Mouse (Mus musculus) neural tube, embryonic 10.5 days (tissue): ENCODE measurements around the gene Ckmt1.
A peak's percentile ranks its signal among the peaks of the same experiment; 100 is the strongest.
"Not testable (repeated sequence)": the region's sequence is repeated elsewhere in the genome, so short reads cannot be mapped to it uniquely, and the experiment has no call there.

Experiments used
- DNase-seq: peaks from one replicate; pipeline ENCODE4 v3.0.0-alpha.2; 2017; ENCODE audit warnings: low spot score; ENCODE audit errors: extremely low spot score

Ckmt1 gene

DNA sequence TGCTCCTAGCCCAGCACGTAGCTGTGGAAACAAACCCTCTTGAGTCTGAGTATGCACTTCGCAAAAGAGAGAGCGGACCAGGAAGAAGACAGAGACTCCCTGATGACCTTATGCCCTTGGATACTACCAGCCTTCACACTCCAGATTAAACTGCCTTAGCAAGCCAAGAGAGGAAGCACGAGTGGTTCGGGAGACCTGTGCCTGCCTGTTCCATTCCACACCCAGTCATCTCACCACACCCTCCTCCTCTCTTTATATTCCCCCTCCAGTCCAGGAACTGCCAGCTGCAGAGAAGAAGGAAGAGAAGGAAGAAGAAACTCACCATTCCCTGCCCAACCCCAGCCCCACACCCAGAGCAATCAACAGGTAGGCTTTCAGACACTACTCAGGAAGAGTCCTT, at the start of gene Ckmt1:
Ckmt1 (plus strand) TSS at position 221 of the 400 bp plus-strand sequence.
- DNase-seq, result no peak

DNA sequence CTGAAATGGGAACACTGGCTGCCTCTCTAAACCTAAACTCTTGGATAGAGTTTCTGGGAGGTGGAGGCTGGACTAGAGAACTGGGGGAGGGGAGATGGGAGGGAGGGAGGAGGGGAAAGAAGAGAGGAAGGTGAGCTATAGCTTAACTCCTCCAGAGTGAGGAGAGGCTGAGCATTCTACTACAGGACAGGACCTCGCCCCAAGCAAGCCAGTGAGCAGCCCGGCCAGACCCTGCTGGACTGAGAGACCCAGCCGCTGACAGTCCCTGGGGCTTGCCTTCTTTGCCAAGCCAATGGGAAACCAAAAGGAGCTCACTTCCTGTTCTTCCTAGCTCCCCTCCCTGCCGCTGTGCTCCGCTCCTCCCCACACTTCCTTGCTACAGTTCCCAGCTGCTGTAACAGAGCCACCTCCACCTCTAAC, 48.5 kb upstream of the Ckmt1 start:
- DNase-seq, result no peak

DNA sequence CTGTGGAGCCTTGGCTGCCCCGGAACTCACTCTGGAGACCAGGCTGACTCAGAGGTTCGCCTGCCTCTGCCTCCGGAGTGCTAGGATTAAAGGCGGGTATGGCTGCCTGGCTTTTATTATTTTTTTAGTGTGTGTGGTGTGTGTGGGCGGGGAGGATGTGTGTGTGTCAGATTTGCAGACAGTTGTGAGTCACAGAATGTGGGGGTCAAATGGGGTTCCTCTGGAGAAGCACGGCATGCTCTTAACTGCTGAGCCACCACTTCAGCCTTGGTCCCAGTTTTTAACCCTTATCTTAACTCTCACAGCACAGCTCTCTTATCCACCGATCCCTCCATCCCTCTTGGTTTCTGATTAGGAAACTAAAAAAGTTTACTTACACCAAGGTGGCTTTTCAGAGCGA, 41.2 kb upstream of the Ckmt1 start:
- DNase-seq, result no peak

GRCm38 (mm10) chr2:121323041-121323440, 34.5 kb upstream of the Ckmt1 start:
- DNase-seq, result no peak

DNA sequence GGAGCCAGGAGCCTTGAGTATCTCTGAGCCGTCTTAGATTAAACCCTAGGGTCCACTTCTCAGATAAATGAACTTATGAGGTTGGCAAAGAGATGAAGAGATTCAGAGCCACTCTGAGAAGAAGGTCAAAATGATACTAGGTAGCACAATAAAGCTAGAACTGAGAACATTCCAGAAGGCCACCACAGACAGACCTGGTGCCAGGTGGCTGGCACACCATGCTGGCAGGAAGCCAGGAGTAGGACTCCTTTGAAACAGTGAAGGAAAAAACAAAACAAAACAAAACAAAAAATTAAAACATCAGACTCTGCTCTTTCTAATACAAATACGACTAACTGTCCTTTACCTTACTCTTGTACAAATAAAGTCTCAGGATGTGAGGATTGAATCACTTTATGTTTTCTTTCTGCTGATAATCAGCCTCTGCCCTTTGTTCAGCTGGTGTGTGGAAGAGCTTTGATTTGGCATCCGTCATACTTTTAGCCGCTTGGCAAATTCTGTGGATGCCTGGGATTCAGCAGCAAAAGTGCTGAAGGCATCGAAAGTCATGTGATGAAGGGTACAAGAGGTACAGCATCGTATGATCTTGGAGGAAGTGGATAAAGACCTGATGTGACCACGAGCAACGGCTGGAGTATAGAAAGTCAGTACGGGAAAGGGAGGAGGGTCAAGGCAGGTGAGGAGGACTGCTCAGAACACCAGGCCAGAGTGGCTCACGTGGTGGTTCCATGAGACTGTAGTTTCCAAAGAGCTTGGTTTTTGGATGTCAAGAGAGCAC, 33.6 kb upstream of the Ckmt1 start:
- DNase-seq, result no peak

- DNase-seq, result no peak
Measured at GRCm38 (mm10) chr2:121329492-121329891, 28.0 kb upstream of the Ckmt1 start.

DNA sequence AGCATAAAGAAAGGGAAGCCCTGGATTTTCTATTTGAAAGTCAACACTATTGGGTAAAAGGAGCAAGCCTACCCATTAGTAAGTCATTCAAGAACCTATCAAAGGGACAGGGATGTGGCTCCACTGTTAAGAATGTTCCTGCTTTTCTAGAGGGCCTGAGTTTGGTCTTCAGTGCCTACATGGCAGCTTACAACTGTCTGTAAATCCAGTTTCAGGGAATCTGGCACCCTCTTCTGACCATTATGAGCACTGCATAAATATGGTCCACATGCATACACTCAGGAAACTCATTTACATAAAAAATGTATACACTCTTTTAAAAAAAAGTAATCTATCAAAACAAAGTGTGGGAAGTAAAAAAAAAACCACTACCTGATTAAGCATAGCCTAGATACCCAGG, 18.5 kb upstream of the Ckmt1 start:
- DNase-seq, result no peak

DNA sequence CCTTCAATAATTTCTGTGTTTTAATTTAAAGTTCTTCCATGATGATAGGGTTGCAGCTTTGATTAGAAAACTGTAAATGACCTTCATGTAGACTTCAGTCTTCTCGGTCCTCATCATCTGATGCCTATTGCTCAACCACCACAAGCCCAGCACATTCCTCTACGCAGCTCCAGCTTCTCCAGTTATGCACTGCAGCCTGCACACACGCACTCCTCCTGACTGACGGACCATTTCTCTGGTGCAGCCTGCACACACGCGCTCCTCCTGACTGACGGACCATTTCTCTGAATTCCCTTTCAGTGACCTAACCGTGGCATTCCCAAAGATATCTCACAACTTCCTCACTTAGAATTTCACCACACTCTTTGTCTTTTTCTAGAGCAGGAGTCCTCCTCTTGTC, 4.4 kb upstream of the Ckmt1 start:
- no peak for DNase-seq

DNA sequence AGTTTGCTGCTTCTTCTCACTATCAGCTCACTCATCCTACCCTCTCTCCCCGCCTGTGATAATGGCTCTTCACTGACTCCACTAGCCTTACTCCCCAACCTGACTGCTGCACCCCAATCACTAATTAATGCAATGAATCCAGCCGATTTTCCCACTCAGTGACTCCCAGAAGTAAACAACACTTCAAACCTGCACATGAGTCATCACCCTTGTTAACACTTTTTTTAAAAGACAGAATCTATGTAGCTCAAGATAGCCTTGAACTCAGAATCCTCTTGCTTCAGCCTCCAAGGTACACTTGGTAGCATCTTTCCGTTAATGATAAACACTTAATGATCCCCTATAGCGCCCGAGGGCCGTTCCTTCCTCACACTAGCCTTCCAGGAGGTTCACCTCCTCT, 3.1 kb upstream of the Ckmt1 start:
- no peak for DNase-seq

DNA sequence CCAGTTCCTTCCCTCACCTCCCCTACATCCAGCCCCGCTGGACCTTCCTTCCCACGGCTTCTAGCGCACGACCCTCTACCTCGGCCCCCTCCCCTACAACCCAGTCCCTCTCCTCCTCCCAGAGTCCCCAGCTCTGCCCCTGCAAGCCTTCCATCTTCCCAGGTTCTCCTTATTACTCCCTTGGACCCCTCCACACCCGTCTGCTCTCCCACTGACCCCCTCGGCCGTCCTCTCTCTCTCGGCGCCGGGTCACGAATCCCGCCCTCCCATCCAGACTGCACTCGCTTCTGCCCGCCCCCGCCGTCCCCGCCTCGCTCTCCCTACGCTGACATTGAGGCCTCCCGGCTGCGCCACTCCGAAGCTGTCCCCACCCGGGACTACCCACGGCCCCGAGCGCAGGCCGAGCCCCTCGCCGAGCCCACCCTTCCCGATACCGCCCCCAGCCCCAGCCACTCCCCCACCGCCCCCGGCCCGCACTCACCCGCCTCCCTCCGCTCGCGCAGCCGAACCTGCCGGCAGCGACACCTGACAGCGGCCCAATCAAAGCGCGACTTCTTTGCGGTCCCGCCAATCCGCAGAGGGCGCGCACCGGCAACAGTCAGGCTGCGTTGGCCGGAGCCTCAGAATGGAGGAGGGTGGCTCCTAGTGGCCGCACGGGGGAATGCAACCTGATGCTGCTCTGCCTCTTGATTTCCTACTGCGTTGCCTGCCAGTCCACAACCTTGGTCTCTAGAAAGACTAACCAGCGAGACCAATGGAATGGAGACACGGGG, 2.5 kb upstream of the Ckmt1 start, which contains the start of gene Ppip5k1:
Ppip5k1 (minus strand) TSS at position 577 of the 773 bp plus-strand sequence.
- peak; percentile 96 for DNase-seq

- DNase-seq, result no peak
Measured at GRCm38 (mm10) chr2:121357961-121358360, 447 bp downstream of the Ckmt1 start.

DNA sequence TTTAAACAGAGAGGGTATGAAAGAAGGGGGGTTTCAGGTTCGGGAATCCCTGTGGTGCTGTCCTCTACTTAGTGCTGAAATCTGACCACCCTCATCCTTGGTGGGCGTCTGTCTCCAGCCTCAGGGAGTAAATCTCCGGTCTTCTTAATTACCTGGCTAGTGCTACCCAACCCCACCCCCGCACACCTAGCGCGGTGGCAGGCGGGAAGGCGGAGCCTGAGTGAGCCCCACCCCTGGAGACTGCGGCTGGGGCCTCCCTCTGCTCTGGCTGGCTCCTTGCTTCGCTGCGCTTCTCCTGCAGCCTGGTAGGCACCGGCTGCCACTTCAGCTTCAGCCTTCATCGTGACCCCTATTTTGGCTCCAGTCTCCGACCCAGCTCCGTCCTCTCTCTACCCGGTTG, 867 bp downstream of the Ckmt1 start:
- peak; percentile 44 for DNase-seq

- no peak for DNase-seq
Measured at GRCm38 (mm10) chr2:121359461-121359860, 1.9 kb downstream of the Ckmt1 start.

- no peak for DNase-seq
Measured at GRCm38 (mm10) chr2:121363656-121364055, 6.1 kb downstream of the Ckmt1 start.

GRCm38 (mm10) chr2:121368831-121369230, 11.3 kb downstream of the Ckmt1 start:
- no peak for DNase-seq

GRCm38 (mm10) chr2:121370921-121371320, 13.4 kb downstream of the Ckmt1 start:
- DNase-seq, result no peak

DNA sequence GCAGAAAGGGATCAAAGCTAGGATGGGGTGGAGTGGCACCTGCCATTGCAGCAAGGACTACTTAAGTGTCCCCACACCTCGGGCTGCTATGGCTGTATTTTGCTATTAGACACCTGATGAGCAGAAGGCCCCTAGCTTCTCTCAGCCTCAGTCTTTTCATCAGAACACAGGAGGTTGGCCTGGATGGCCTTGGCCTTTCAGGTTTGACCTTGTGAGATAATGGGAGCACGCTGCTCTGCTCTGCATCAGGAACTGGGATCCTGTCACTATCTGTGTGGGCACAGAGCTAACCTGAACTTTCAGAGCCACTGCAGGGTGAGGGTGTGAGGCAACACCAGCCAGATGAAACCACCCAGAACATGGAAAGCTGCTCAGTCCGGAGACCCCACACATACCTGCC, 14.8 kb downstream of the Ckmt1 start:
- DNase-seq, result no peak

DNA sequence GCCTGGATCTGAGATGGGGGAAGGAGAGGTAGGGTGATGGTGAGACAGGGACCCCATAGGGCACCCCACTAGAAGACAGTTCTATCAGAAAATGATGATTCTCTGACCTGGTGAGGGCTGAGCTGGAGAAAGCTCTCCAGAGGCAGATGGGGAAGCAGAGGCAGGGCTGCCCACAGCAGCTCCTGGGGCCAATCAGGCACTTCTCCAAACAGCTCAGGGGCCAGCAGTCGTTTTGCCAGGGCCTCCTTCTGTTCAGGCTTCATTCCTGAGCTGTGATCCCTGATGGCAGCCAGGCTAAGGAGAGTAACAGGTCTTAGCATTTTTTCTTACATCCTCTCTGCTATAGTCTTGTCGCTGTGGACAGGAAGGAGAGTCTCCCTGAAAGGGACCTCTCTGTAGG, 17.3 kb downstream of the Ckmt1 start:
- no peak for DNase-seq

- not testable (repeated sequence) for DNase-seq
Measured at GRCm38 (mm10) chr2:121386961-121387575, 29.6 kb downstream of the Ckmt1 start, which contains the start of gene Strc. Strc (minus strand) TSS chr2:121387168.

DNA sequence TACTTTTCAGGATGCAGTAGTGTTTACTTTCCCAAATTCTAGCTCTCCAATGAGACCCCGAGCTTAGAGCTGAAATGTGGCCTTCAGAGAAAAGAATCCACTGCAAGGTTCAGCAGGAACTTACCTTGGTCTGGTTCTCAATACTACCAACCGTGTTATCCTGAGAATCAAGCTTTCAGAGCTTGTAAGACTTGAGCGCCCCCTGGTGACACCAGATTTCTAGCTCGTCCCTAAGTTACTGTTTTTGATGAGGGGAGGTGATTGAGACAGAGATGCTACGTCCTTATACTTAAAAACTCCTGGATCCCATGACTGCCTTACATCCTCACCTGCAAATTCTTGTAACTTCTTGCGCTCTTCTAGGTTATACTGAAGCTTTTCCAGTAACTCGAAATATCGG, 39.1 kb downstream of the Ckmt1 start:
- DNase-seq, result peak; percentile 80

- DNase-seq, result no peak
Measured at GRCm38 (mm10) chr2:121403296-121403695, 45.8 kb downstream of the Ckmt1 start.

DNA sequence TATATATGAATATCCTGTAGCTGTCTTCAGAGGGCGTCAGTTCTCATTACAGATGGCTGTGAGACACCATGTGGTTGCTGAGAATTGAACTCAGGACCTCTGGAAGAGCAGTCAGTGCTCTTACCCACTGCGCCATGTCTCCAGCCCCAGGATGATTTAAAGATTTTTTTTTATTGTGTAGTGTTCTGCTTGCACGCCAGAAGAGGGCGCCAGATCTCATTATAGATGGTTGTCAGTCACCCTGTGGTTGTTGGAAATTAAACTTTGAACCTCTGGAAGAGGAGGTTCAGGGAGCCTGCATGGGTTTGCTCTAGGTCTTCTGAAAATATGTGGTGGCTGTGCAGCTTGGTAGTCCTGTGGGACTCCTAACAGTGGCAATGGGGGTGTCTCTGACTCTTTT, 50.6 kb downstream of the Ckmt1 start:
- no peak for DNase-seq
